Mouse (Mus musculus) lung, embryonic 15.5 days (tissue): ENCODE results near the gene P2rx3. TPM values are rescaled to one million over a fixed set of nuclear protein-coding genes. Genes with fewer than 3 reads are reported as not detected.

Experiments
- ATAC-seq: fragments of 200-750 bp; cut with Nextera tagmentation; 2 replicates; pipeline ENCODE4 v1.8.0; 2017; ENCODE audit warnings: moderate number of reproducible peaks, borderline replicate concordance; ENCODE audit not compliant: low FRiP score, low TSS enrichment; ENCODE audit errors: extremely low read depth
- H3K27ac ChIP-seq: fragments of 300-500 bp; sonication (generic); 2 replicates; pipeline ENCODE4 v1.5.1; 2015; ENCODE audit warnings: moderate library complexity, mild to moderate bottlenecking, inconsistent platforms
- H3K27me3 ChIP-seq: fragments of 300-500 bp; sonication (generic); 2 replicates; pipeline ENCODE4 v1.6.1; 2015; ENCODE audit warnings: inconsistent platforms
- H3K36me3 ChIP-seq: fragments of 300-500 bp; sonication (generic); 2 replicates; pipeline ENCODE4 v1.6.1; 2015; ENCODE audit warnings: inconsistent platforms
- H3K4me1 ChIP-seq: fragments of 300-500 bp; sonication (generic); 2 replicates; pipeline ENCODE4 v1.6.1; 2015; ENCODE audit warnings: inconsistent platforms
- H3K4me2 ChIP-seq: fragments of 300-500 bp; sonication (generic); 2 replicates; pipeline ENCODE4 v1.6.1; 2015; ENCODE audit warnings: inconsistent platforms, mild to moderate bottlenecking, moderate library complexity
- H3K4me3 ChIP-seq: fragments of 300-500 bp; sonication (generic); 2 replicates; pipeline ENCODE4 v1.5.1; 2015; ENCODE audit warnings: mild to moderate bottlenecking, inconsistent platforms
- H3K9ac ChIP-seq: fragments of 300-500 bp; sonication (generic); 2 replicates; pipeline ENCODE4 v1.6.1; 2015; ENCODE audit warnings: inconsistent platforms
- H3K9me3 ChIP-seq: fragments of 300-500 bp; sonication (generic); 2 replicates; pipeline ENCODE4 v1.6.1; 2016; ENCODE audit warnings: inconsistent platforms
- WGBS: fragments of 180-500 bp; shearing (Covaris S2); methylation state at CpG from one replicate; pipeline ENCODE4 v1.1.7; 2015; 5-methylcytosine and 5-hydroxymethylcytosine counted together
- polyA plus RNA-seq: library from polyadenylated mRNA; unstranded; fragments of >200 nt; fragmentation: Nextera tagmentation; extraction: Ambion mirVana; gene quantifications from 2 replicates; pipeline ENCODE4 v1.2.1, GENCODE M21; 2015

Gene P2rx3
- polyA plus RNA-seq, 1 experiment from 2014 or later = 0.91 TPM

- H3K4me3 ChIP-seq = no peak overlapping the region
- H3K27ac ChIP-seq = peak overlapping the region; percentile 76
- H3K4me2 ChIP-seq = 0 out of 2 replicates have a peak overlapping the region, but pooled peaks have one; percentile 75
- no peak for ATAC-seq
- H3K27me3 ChIP-seq = no peaks in the 10 kb centered on the region
- peaks cover 73% of the 10 kb centered on the region for H3K36me3 ChIP-seq
- no peak overlapping the region for H3K9ac ChIP-seq
- peaks cover 19% of the 10 kb centered on the region for H3K4me1 ChIP-seq
- 86% methylated on average over 6 of the region's 6 CpGs for WGBS
- no peaks in the 10 kb centered on the region for H3K9me3 ChIP-seq
Observed at GRCm38 (mm10) chr2:85059677-85060076, 22.4 kb upstream of the P2rx3 start.

- Histone ChIP-seq H3K4me3 (no peak overlapping the region), H3K9me3 (no peaks in the 10 kb centered on the region), H3K9ac (no peak overlapping the region), H3K27ac (no peak overlapping the region), H3K4me2 (no peak overlapping the region), H3K27me3 (no peaks in the 10 kb centered on the region), H3K4me1 (peaks cover 25% of the 10 kb centered on the region), H3K36me3 (peaks cover 62% of the 10 kb centered on the region)
- 54% methylated on average over 5 of the region's 5 CpGs for WGBS
- no peak for ATAC-seq
Observed at GRCm38 (mm10) chr2:85056711-85057110, 19.4 kb upstream of the P2rx3 start.

- no peak for ATAC-seq
- Histone ChIP-seq H3K27ac (no peak overlapping the region), H3K4me2 (peak overlapping the region; percentile 4; the same call in 1 of the 2 replicates), H3K4me3 (no peak overlapping the region), H3K36me3 (peaks cover 47% of the 10 kb centered on the region), H3K9me3 (no peaks in the 10 kb centered on the region), H3K27me3 (no peaks in the 10 kb centered on the region), H3K4me1 (peaks cover 34% of the 10 kb centered on the region), H3K9ac (no peak overlapping the region)
- WGBS = 83% methylated on average over 5 of the region's 5 CpGs
Observed at GRCm38 (mm10) chr2:85053192-85053816, 16.0 kb upstream of the P2rx3 start.

GRCm38 (mm10) chr2:85050746-85051145 lies 13.5 kb upstream of the P2rx3 start:
- H3K27ac ChIP-seq = peak overlapping the region; percentile 96
- no peaks in the 10 kb centered on the region for H3K9me3 ChIP-seq
- H3K4me3 ChIP-seq = peak overlapping the region; percentile 71
- H3K36me3 ChIP-seq = peaks cover 42% of the 10 kb centered on the region
- H3K27me3 ChIP-seq = no peaks in the 10 kb centered on the region
- peak overlapping the region; percentile 70 for H3K4me2 ChIP-seq
- peak; percentile 4; the same call in 1 of the 2 replicates for ATAC-seq
- WGBS = 25% methylated on average over 9 of the region's 9 CpGs
- H3K9ac ChIP-seq = peak overlapping the region; percentile 45
- peaks cover 50% of the 10 kb centered on the region for H3K4me1 ChIP-seq

GRCm38 (mm10) chr2:85050001-85050634 lies 12.9 kb upstream of the P2rx3 start:
- peak overlapping the region; percentile 45 for H3K9ac ChIP-seq
- peak overlapping the region; percentile 70 for H3K4me2 ChIP-seq
- no peaks in the 10 kb centered on the region for H3K27me3 ChIP-seq
- no peaks in the 10 kb centered on the region for H3K9me3 ChIP-seq
- peaks cover 42% of the 10 kb centered on the region for H3K36me3 ChIP-seq
- WGBS = 4% methylated on average over 9 of the region's 10 CpGs
- peaks cover 50% of the 10 kb centered on the region for H3K4me1 ChIP-seq
- H3K4me3 ChIP-seq = peak overlapping the region; percentile 71
- ATAC-seq = peak; percentile 71
- H3K27ac ChIP-seq = peak overlapping the region; percentile 96

GRCm38 (mm10) chr2:85049277-85049676 lies 12.0 kb upstream of the P2rx3 start:
- peak overlapping the region; percentile 14; the same call in 1 of the 2 replicates for H3K9ac ChIP-seq

GRCm38 (mm10) chr2:85048168-85048751 lies 11.0 kb upstream of the P2rx3 start:
- no peaks in the 10 kb centered on the region for H3K27me3 ChIP-seq
- peaks cover 50% of the 10 kb centered on the region for H3K4me1 ChIP-seq
- WGBS = under 1% methylated on average over 28 of the region's 44 CpGs
- peak overlapping the region; percentile 70 for H3K4me2 ChIP-seq
- H3K27ac ChIP-seq = peak overlapping the region; percentile 96
- H3K36me3 ChIP-seq = peaks cover 47% of the 10 kb centered on the region
- peak; percentile 73 for ATAC-seq
- H3K9ac ChIP-seq = peak overlapping the region; percentile 72
- no peaks in the 10 kb centered on the region for H3K9me3 ChIP-seq
- H3K4me3 ChIP-seq = peak overlapping the region; percentile 71

More at GRCm38 (mm10) chr2:85049277-85049676, 12.0 kb upstream of the P2rx3 start:
- no peak for ATAC-seq
- peak overlapping the region; percentile 71 for H3K4me3 ChIP-seq
- H3K4me1 ChIP-seq = peaks cover 50% of the 10 kb centered on the region
- H3K27me3 ChIP-seq = no peaks in the 10 kb centered on the region
- no peaks in the 10 kb centered on the region for H3K9me3 ChIP-seq
- H3K36me3 ChIP-seq = peaks cover 42% of the 10 kb centered on the region
- peak overlapping the region; percentile 96 for H3K27ac ChIP-seq
- H3K4me2 ChIP-seq = peak overlapping the region; percentile 70
- 49% methylated on average over 4 of the region's 4 CpGs for WGBS

- peaks cover 50% of the 10 kb centered on the region for H3K4me1 ChIP-seq
- H3K27ac ChIP-seq = peak within 1 kb of the TSS; percentile 96
Observed at GRCm38 (mm10) chr2:85047596-85048167, 10.4 kb upstream of the P2rx3 start, which contains the start of gene Tnks1bp1. Gene Tnks1bp1, plus strand, starts transcription at chr2:85048022.

GRCm38 (mm10) chr2:85047081-85047480 lies 9.8 kb upstream of the P2rx3 start:
- 32% methylated on average over 10 of the region's 10 CpGs for WGBS
- no peak for ATAC-seq
- Histone ChIP-seq H3K4me2 (peak overlapping the region; percentile 70), H3K4me3 (peak overlapping the region; percentile 71), H3K36me3 (peaks cover 53% of the 10 kb centered on the region), H3K27ac (peak overlapping the region; percentile 96), H3K9ac (peak overlapping the region; percentile 37), H3K9me3 (no peaks in the 10 kb centered on the region), H3K4me1 (peaks cover 47% of the 10 kb centered on the region), H3K27me3 (no peaks in the 10 kb centered on the region)

More at GRCm38 (mm10) chr2:85047596-85048167, 10.4 kb upstream of the P2rx3 start, which contains the start of gene Tnks1bp1:
- Histone ChIP-seq H3K4me2 (peak within 1 kb of the TSS; percentile 70), H3K9ac (peak within 1 kb of the TSS; percentile 72), H3K9me3 (no peaks in the 10 kb centered on the region), H3K27me3 (no peaks in the 10 kb centered on the region), H3K4me3 (peak within 1 kb of the TSS; percentile 71), H3K36me3 (peaks cover 53% of the 10 kb centered on the region)
- WGBS = under 1% methylated on average over 39 of the region's 42 CpGs
- ATAC-seq = peak; percentile 77

- Histone ChIP-seq H3K27ac (peak overlapping the region; percentile 30; the same call in 1 of the 2 replicates), H3K36me3 (peaks cover 58% of the 10 kb centered on the region), H3K4me3 (no peak overlapping the region), H3K9me3 (no peaks in the 10 kb centered on the region), H3K4me2 (no peak overlapping the region), H3K9ac (0 out of 2 replicates have a peak overlapping the region, but pooled peaks have one; percentile 6), H3K27me3 (no peaks in the 10 kb centered on the region), H3K4me1 (peaks cover 38% of the 10 kb centered on the region)
- no peak for ATAC-seq
- 54% methylated on average over 8 of the region's 8 CpGs for WGBS
Observed at GRCm38 (mm10) chr2:85046222-85046621, 9.0 kb upstream of the P2rx3 start.

- H3K27ac ChIP-seq = no peak overlapping the region
- no peak overlapping the region for H3K4me3 ChIP-seq
- peaks cover 79% of the 10 kb centered on the region for H3K36me3 ChIP-seq
- H3K9ac ChIP-seq = no peak overlapping the region
- H3K4me2 ChIP-seq = no peak overlapping the region
- 84% methylated on average over 7 of the region's 7 CpGs for WGBS
- no peak for ATAC-seq
- peaks cover 20% of the 10 kb centered on the region for H3K4me1 ChIP-seq
- H3K27me3 ChIP-seq = no peaks in the 10 kb centered on the region
- no peaks in the 10 kb centered on the region for H3K9me3 ChIP-seq
Observed at GRCm38 (mm10) chr2:85043623-85044022, 6.4 kb upstream of the P2rx3 start.
